Mouse (Mus musculus) spleen, postnatal 10 days (tissue): ENCODE data around the gene Plcg2.
A peak's percentile ranks its signal among the peaks of the same experiment; 100 is the strongest.

Source experiments
- DNase-seq, 2 experiments: peaks; one replicate each; pipeline ENCODE4 v3.0.0; 2021 to 2022; ENCODE audit warnings: low spot score in 2 of 2

The Plcg2 gene

GRCm38 (mm10) chr8:117485316-117485715 lies 12.8 kb upstream of the Plcg2 start:
- DNase-seq = no peak

- no peak for DNase-seq
These were observed 9.7 kb upstream of the Plcg2 start for GRCm38 (mm10) chr8:117488246-117489005.

GRCm38 (mm10) chr8:117493543-117493942 lies 4.5 kb upstream of the Plcg2 start:
- no peak for DNase-seq

GRCm38 (mm10) chr8:117494874-117495273 lies 3.2 kb upstream of the Plcg2 start:
- DNase-seq = no peak

GRCm38 (mm10) chr8:117498915-117499540 lies 937 bp downstream of the Plcg2 start:
- peak in 1 of 2 experiments; percentile 43 for DNase-seq

- DNase-seq = no peak
These were observed 2.2 kb downstream of the Plcg2 start for GRCm38 (mm10) chr8:117500232-117500823.

GRCm38 (mm10) chr8:117501323-117501722 lies 3.2 kb downstream of the Plcg2 start:
- no peak for DNase-seq

- no peak for DNase-seq
These were observed 5.4 kb downstream of the Plcg2 start for GRCm38 (mm10) chr8:117503405-117504069.

- DNase-seq = no peak
These were observed 9.6 kb downstream of the Plcg2 start for GRCm38 (mm10) chr8:117507703-117508102.

- no peak for DNase-seq
These were observed 18.9 kb downstream of the Plcg2 start for GRCm38 (mm10) chr8:117516876-117517565.

- no peak for DNase-seq
These were observed 19.8 kb downstream of the Plcg2 start for GRCm38 (mm10) chr8:117517861-117518260.

GRCm38 (mm10) chr8:117518873-117519272 lies 20.8 kb downstream of the Plcg2 start:
- no peak for DNase-seq

- DNase-seq = peak in 1 of 2 experiments; percentile 43
These were observed 28.1 kb downstream of the Plcg2 start for GRCm38 (mm10) chr8:117526185-117526584.

GRCm38 (mm10) chr8:117527983-117528382 lies 29.9 kb downstream of the Plcg2 start:
- peak in 1 of 2 experiments; percentile 66 for DNase-seq

- peak in 1 of 2 experiments; percentile 30 for DNase-seq
These were observed 31.1 kb downstream of the Plcg2 start for GRCm38 (mm10) chr8:117529177-117529576.

- DNase-seq = peak in 1 of 2 experiments; percentile 60
These were observed 34.4 kb downstream of the Plcg2 start for GRCm38 (mm10) chr8:117532381-117532972.

- DNase-seq = no peak
These were observed 38.8 kb downstream of the Plcg2 start for GRCm38 (mm10) chr8:117536862-117537261.

GRCm38 (mm10) chr8:117537751-117538150 lies 39.7 kb downstream of the Plcg2 start:
- peak in 1 of 2 experiments; percentile 39 for DNase-seq

GRCm38 (mm10) chr8:117542951-117543350 lies 44.9 kb downstream of the Plcg2 start:
- DNase-seq = no peak

- peak in 1 of 2 experiments; percentile 41 for DNase-seq
These were observed 45.7 kb downstream of the Plcg2 start for GRCm38 (mm10) chr8:117543789-117544188.

GRCm38 (mm10) chr8:117545043-117545442 lies 47.0 kb downstream of the Plcg2 start:
- DNase-seq = no peak
